Mouse (Mus musculus) adrenal gland, postnatal 25 days (tissue): Measurements from ENCODE around the gene Tcaim. TPM values are rescaled to one million over a fixed set of nuclear protein-coding genes. Genes with fewer than 3 reads are reported as not detected.
"Not testable (repeated sequence)": the region's sequence is repeated elsewhere in the genome, so short reads cannot be mapped to it uniquely, and the experiment has no call there.

Source experiments
- DNase-seq: peaks from one replicate; pipeline ENCODE4 v3.0.0; 2021; ENCODE audit warnings: mixed read lengths
- total RNA-seq: library from RNA; stranded (reverse); gene quantifications from 2 replicates; pipeline ENCODE4 v1.2.3, GENCODE M21; 2021

The Tcaim gene
- total RNA-seq, 1 experiment from 2014 or later, result 23.9 TPM

DNA sequence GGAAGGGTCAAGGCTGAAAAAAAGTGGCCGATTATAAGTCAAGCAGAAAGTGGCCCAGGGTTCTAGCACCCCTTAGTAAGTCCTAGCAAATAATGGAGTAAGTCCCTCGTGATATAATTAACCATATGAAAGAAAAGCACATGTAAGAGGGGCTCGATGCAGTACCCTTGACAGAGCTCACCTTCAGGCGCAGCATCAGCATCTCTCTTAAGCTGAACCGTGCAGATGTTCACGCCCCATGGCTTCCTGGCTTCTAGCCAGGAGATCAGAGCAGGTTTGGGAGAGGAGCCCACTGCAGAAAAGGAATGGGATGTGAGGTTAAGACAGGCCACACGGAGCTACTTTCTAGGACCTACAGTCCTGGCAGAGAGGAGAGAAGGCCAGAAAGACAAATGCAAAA lies 49.2 kb downstream of the Tcaim start:
- DNase-seq, result no peak

DNA sequence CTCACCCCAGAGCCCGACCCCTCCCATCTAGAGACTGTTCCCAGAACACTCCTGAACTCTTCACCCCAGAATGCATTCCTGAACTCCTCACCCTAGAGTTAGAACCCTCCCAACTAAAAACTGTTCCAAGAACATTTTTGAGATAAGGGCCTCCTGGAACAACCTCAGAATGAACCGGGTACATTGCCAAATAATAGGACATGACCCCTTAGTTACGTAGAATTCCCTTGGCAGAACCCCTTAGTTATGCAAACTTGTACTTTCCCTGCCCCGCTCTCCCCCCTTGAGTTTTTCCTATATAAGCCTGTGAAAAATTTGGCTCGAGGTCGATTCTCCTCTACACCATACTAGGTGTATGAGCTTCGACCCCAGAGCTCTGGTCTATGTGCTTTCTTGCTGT lies 49.8 kb downstream of the Tcaim start:
- not testable (repeated sequence) for DNase-seq

DNA sequence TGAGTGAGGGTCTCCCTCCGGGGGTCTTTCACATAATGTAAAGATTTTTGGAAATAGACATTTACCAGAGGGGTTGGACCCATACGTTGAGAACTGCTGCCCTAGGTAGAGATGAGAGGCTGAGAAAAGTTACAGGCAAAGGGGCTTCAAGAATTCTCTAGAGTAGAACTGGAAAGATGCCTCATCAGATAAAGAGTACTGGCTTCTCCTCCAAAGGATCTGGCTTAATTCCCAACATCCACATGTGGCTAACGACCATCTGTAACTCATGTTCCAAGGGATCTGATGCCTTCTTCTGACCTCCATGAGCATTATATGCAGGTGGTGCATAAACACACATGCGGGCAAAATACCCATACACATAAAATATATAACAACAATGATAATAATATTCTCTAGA lies 50.3 kb downstream of the Tcaim start:
- DNase-seq, result no peak

DNA sequence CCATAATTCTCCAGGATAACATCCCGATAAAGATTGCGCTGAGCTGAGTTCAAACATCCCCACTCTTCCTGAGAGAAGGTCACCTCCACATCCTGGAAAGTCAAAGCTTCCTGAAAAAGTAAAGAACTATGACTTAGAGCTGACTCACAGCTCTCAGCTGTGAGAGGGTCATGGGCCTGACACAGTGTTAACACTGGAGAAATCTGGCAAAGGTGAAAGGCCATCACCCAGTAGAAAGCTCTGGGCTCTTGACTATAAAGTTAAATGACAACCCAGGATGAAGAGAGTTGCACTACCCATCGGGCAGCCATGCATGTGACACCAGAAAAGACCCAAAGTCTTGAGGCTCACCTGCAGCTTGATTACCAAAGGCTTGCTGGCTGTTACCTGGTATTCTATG lies 51.4 kb downstream of the Tcaim start:
- no peak for DNase-seq

DNA sequence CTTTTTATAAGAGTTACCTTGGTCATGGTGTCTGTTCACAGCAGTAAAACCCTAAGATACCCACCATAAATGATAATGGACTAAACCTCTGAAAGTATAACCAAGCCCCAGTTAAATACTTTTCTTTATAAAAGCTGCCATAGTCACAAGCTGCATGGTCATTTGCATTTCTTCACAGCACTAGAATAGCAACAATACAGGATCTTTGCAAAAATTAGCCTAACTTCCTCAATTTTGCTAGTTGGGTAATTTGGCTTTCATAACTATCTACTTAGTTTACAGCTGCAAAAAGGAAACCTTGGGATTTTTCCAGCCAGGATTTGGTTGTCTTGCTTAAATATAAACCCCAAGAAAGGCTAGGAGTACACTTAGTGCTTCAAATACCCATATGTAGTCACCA lies 55.4 kb downstream of the Tcaim start:
- DNase-seq, result no peak

DNA sequence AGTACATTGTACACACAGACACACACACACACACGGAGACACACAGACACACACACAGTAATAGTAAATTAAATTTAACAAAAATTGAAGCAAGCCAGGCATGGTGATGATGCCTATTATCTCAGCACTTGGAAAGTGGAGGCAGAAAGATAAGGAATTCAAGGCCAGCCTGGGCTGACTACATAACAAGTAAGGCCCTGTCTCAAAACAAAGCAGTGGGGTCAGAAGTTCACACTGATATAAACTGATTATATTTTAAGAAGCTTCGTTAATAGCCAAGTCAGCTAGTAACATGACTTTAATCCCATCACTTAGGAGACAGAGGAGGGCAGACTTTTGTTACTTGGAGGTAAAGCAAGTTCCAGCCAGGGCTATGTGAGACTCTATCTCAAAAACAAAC lies 58.4 kb downstream of the Tcaim start:
- no peak for DNase-seq

DNA sequence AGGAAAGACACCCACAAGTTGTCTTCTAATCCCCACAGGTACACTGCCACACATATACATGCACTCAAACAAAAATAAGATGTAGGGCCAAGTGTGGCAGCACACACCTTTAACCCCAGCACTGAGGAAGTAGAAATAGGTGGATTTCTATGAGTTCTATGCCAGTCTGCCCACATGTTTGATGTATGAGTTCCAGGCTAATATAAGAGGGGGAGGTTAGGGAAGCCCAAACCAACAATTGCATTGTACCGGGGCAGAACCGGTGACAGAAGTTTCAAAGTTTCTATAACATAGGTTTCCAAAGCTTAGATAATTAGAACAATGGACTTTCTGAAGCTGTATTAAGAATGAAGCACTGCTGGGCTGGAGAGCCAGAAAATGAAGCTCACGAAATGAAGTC lies 59.5 kb downstream of the Tcaim start:
- DNase-seq, result no peak

DNA sequence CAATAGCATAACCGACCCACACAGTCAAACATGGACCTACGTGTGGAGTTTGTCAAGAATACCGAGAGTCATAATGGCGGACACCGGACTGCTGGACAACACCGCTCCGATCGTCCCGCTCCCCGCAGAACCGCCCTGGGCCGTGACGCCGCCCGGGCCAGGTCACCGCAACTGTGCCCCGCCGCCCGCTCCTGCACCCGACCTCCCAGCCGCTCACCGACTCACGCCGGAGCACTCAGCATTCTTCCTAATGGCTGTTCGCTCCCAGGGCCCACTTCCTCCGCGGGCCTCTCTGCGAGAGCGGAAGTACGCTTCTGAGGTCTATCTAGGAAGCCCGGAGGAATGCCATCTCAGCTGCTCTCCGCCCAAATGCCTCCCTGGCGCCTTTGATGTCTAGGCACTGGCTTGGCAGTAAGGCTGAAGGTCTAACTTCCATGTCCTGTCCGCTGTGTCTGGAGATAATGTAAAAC lies 60.4 kb downstream of the Tcaim start, which contains the start of gene Zfp445:
Gene Zfp445, minus strand, starts transcription at position 310 of the 470 bp plus-strand sequence.
- peak; percentile 75 for DNase-seq

DNA sequence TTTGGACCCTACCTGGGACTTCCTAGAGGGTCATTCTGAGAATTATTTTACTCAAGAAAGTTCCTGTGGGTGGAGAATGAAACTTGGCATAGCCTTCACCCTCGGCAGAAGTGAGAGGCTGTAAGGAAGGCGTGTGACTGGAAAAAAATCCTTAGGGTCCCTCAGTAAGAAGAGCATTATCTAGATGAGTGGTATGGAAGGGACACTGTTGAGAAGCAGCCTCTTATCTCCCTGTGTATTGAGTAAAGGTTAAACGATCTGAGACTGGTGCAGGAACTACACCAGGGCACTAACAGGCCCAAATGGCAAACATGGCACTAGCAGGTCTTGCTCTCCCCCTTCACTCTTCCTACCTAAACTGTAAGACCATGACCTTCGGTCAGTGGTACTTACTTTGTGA lies 60.9 kb downstream of the Tcaim start:
- no peak for DNase-seq

DNA sequence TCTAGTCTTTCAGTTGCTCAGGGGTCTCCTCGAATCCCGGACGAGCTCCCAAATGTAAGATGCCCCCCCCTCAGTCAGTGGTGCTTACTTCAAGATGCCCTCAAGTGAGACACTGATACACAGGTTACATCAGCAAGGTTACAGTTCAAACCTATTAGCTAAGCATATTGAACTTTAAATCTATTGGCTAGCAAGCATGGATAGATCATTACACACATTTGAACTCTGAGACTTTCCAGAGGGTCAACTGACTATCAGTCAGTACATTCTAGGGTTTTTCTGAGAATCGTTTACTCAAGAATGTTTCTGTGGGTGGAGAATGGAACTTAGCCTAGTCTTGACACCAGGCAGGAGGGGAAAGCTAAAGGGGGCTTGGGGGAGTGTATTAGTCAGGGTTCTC lies 67.3 kb downstream of the Tcaim start:
- DNase-seq, result no peak

DNA sequence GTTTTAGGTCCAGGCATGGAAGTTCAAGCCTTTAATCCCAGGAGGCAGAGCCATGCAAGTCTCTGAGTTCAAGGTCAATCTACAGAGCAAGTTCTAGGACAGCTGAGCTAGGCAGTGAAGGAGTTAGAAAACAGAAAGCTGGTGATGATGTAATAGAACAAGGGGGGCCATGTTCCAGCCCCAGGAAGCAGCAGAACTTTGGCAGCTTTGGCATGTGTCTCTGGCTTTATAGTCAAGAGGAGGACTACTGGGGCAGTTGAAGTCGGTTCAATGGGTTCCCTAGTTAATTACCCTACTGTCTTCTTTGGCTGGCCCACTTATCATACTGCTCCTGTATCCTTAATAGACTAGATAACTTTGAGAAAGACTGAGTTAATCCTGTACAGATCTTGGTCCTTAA lies 69.3 kb downstream of the Tcaim start:
- no peak for DNase-seq

DNA sequence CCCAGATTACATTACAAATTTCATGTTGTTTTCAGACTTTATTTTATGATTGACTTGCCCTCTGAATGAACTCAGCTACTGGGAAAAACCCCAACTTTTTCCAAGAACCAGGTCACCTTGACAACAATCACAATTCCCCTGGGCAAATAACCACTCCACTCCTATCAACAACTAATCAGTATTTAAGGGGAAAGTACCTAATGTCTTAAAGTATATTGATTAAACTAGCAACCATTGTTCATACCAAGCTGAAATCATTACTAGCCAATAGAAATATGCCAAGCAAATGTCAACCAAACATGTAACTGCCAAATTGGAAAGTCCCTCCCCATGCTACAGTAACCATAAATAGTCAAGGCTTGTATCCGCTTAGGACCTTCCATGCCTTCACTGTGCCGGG lies 69.8 kb downstream of the Tcaim start:
- DNase-seq, result no peak

DNA sequence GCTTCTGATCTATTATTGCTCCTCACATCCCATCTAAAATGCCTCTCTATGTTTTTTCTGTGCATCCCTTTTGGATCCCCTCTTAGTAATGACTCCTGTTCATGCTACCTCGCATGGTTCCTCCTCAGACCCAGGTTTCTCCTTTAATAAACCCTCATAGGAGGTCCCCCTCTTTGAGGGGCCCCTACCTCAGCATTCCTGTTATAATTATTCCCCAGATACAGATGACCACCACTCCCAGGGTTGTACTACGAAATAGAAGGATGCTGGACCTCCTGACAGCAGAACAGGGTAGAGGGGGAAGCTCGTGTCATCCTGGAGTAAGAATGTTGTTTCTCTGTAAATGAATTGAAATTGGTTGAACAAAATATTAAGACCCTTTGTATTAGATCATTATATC lies 80.0 kb downstream of the Tcaim start, which contains the start of gene Zkscan7:
Gene Zkscan7, plus strand, starts transcription at position 301 of the 400 bp plus-strand sequence.
- DNase-seq, result no peak

Other genes with a start within 250 kb of the Tcaim start
- not detected in 2 replicates for gene Topaz1, start 58.2 kb upstream of the Tcaim start, total RNA-seq
- not detected in 2 replicates for gene Gm35549, start 38.5 kb downstream of the Tcaim start, total RNA-seq
- 118 and 138 TPM in 2 replicates for gene Zfp445, start 60.5 kb downstream of the Tcaim start, total RNA-seq
- 10.0 and 14.8 TPM in 2 replicates for gene Zkscan7, start 80.1 kb downstream of the Tcaim start, total RNA-seq
- gene Zfp105, start 117.5 kb downstream of the Tcaim start, total RNA-seq, result 5.3 and 6.3 TPM in 2 replicates
- gene 1110059G10Rik, start 145.5 kb downstream of the Tcaim start, total RNA-seq, result 17.9 and 28.3 TPM in 2 replicates
- 4.2 and 6.1 TPM in 2 replicates for gene Kif15, start 145.5 kb downstream of the Tcaim start, total RNA-seq
- gene Tmem42, start 215.8 kb downstream of the Tcaim start, total RNA-seq, result 21.7 and 25.2 TPM in 2 replicates
- gene Tgm4, start 229.2 kb downstream of the Tcaim start, total RNA-seq, result 0.86 and 2.1 TPM in 2 replicates